Comparison of ENCODE assay signal across 16 mouse cellular contexts in the genomic region with DNA sequence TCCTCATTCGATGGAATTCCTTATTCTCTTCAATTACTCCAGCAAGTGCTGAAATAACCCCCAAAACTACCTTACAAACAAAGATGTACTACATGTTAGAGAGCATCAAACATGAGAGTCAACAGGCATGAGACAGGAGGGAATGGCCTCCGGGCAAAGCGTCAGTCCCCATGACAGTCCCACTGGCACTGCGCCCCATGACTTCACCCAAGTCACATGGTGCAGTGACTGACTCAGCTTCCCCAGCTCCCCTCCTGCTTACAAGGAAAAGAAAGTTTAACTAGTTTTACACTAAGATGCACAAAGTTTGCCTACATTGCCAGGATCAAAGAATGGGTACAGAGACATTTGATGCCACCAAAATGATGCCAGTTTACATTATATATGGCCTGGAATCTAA.
DNase-seq lines count a peak whose midpoint lies in the region; ATAC-seq lines count a peak whose summit lies in the region.
"Had no signal": no experiment of that assay in that cellular context is flagged by ENCODE, and none has a peak within 500 bp of the region (broad histone marks: within the 10 kb centered on the region; RNA-seq: fewer than 3 reads in every experiment).

No protein-coding gene starts in this region.

- H3K27me3 ChIP-seq in megakaryocyte, embryonic 14.5 days (replicated peaks) = no peaks in the 10 kb centered on the region
- H3K27me3 ChIP-seq in kidney, embryonic 16.5 days (ENCODE audit: insufficient read depth, low read length) = no peaks in the 10 kb centered on the region
- no peaks in the 10 kb centered on the region for H3K27me3 ChIP-seq in hindbrain, embryonic 13.5 days
- no peaks in the 10 kb centered on the region for H3K27me3 ChIP-seq in liver, embryonic 12.5 days (replicated peaks)
- H3K27me3 ChIP-seq: forebrain, embryonic 13.5 days; neural tube, embryonic 13.5 days had no signal

- H3K4me2 ChIP-seq in kidney, embryonic 16.5 days (replicated peaks; ENCODE audit: low read depth, low read length) = no peak overlapping the region
- no peak overlapping the region for H3K4me2 ChIP-seq in hindbrain, embryonic 13.5 days
- H3K4me2 ChIP-seq in liver, embryonic 12.5 days = no peak overlapping the region
- H3K4me2 ChIP-seq: forebrain, embryonic 13.5 days; limb, embryonic 12.5 days; neural tube, embryonic 13.5 days had no signal

- H3K9ac ChIP-seq in kidney, embryonic 16.5 days (replicated peaks; ENCODE audit: low read length) = no peak overlapping the region
- H3K9ac ChIP-seq in hindbrain, embryonic 13.5 days = no peak overlapping the region
- no peak overlapping the region for H3K9ac ChIP-seq in liver, embryonic 12.5 days
- H3K9ac ChIP-seq: forebrain, embryonic 13.5 days; limb, embryonic 12.5 days; neural tube, embryonic 13.5 days had no signal

- H3K36me3 ChIP-seq in megakaryocyte, embryonic 14.5 days (replicated peaks; ENCODE audit: low read length) = peaks cover 44% of the 10 kb centered on the region
- H3K36me3 ChIP-seq in kidney, embryonic 16.5 days (ENCODE audit: insufficient read depth, low read length) = no peaks in the 10 kb centered on the region
- no peaks in the 10 kb centered on the region for H3K36me3 ChIP-seq in hindbrain, embryonic 13.5 days
- no peaks in the 10 kb centered on the region for H3K36me3 ChIP-seq in liver, embryonic 12.5 days
- H3K36me3 ChIP-seq: limb, embryonic 12.5 days; neural tube, embryonic 13.5 days had no signal

- H3K4me1 ChIP-seq in megakaryocyte, embryonic 14.5 days = peaks cover 98% of the 10 kb centered on the region
- H3K4me1 ChIP-seq in kidney, embryonic 16.5 days (ENCODE audit: insufficient read depth, low read length) = no peaks in the 10 kb centered on the region
- peaks cover 8% of the 10 kb centered on the region for H3K4me1 ChIP-seq in hindbrain, embryonic 13.5 days (replicated peaks)
- peaks cover 32% of the 10 kb centered on the region for H3K4me1 ChIP-seq in liver, embryonic 12.5 days
- H3K4me1 ChIP-seq: limb, embryonic 12.5 days had no signal

- DNase-seq in adrenal gland, postnatal 25 days = peak; percentile 81
- DNase-seq in heart, adult 8-10 months (ENCODE audit: low spot score) = peak; percentile 38
- no peak for DNase-seq in kidney, adult 18-20 months
- DNase-seq: cerebellum, adult 11-12 months; kidney, postnatal 4 days; lung, postnatal 36 days had no signal

- WGBS in kidney, embryonic 16.5 days = 92% methylated on average over 4 of the region's 4 CpGs
- WGBS in hindbrain, embryonic 13.5 days = 96% methylated on average over 4 of the region's 4 CpGs
- WGBS in liver, embryonic 12.5 days (ENCODE audit: insufficient replicate concordance) = 90% methylated on average over 4 of the region's 4 CpGs

- no peak overlapping the region for H3K27ac ChIP-seq in kidney, embryonic 16.5 days (ENCODE audit: low read length)
- H3K27ac ChIP-seq in hindbrain, embryonic 13.5 days = no peak overlapping the region
- no peak overlapping the region for H3K27ac ChIP-seq in liver, embryonic 12.5 days
- H3K27ac ChIP-seq: forebrain, embryonic 13.5 days; limb, embryonic 12.5 days; neural tube, embryonic 13.5 days had no signal

- ATAC-seq in megakaryocyte, adult 5-6 weeks (ENCODE audit: poor library complexity, severe bottlenecking) = no peak
- ATAC-seq in kidney, embryonic 16.5 days (ENCODE audit: low FRiP score, low TSS enrichment) = no peak
- ATAC-seq in hindbrain, embryonic 13.5 days (ENCODE audit: low FRiP score) = no peak
- no peak for ATAC-seq in liver, embryonic 12.5 days
- ATAC-seq: forebrain, embryonic 13.5 days; intestine, embryonic 16.5 days; midbrain, embryonic 16.5 days had no signal

- no peaks in the 10 kb centered on the region for H3K9me3 ChIP-seq in megakaryocyte, embryonic 14.5 days
- H3K9me3 ChIP-seq in kidney, embryonic 16.5 days (ENCODE audit: low read length) = no peaks in the 10 kb centered on the region
- H3K9me3 ChIP-seq in hindbrain, embryonic 13.5 days = no peaks in the 10 kb centered on the region
- H3K9me3 ChIP-seq in liver, embryonic 12.5 days (replicated peaks) = no peaks in the 10 kb centered on the region
- H3K9me3 ChIP-seq: forebrain, embryonic 13.5 days; limb, embryonic 12.5 days; neural tube, embryonic 13.5 days had no signal

- peak overlapping the region; percentile 62 for H3K4me3 ChIP-seq in megakaryocyte, embryonic 14.5 days (replicated peaks)
- H3K4me3 ChIP-seq in kidney, embryonic 16.5 days (ENCODE audit: low read length) = no peak overlapping the region
- no peak overlapping the region for H3K4me3 ChIP-seq in hindbrain, embryonic 13.5 days
- H3K4me3 ChIP-seq in liver, embryonic 12.5 days = no peak overlapping the region
- H3K4me3 ChIP-seq: forebrain, embryonic 13.5 days; limb, embryonic 12.5 days; neural tube, embryonic 13.5 days had no signal
